Mouse (Mus musculus) testis, adult 2 months (tissue): ENCODE measurements around the gene Psph.

Source experiments
- CTCF ChIP-seq: fragments of 200-500 bp; IDR thresholded peaks from 2 replicates; pipeline ENCODE4 v1.5.1; 2012; ENCODE audit warnings: low read depth, mild to moderate bottlenecking, inconsistent platforms, low read length, moderate library complexity; ENCODE audit not compliant: control insufficient read depth, insufficient read depth, insufficient replicate concordance
- POLR2A ChIP-seq: fragments of 200-500 bp; IDR thresholded peaks from 2 replicates; pipeline ENCODE4 v1.6.1; 2012; ENCODE audit warnings: low read depth, mild to moderate bottlenecking, inconsistent platforms, low read length, moderate library complexity; ENCODE audit not compliant: control insufficient read depth

DNA sequence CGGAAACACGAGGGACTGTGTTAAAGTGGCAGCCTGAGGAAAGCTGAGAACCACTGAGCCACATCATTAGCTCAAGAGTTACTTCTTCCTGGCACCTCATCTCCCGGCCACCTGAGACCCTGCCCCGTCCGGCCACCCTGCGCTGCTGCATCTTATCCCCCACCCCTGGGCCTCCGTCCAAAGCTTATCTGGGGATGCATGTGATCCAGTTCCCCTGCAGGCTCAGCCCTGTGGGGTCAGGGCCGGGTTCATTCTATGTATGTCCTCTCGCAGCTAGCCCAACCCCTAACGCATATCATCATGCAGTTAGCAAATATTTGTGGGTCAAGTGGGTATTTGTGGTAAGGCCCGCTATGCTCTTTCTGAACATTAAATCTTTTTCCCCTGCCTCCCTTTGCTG is 58.0 kb downstream of the Psph start:
- TF ChIP-seq POLR2A (no peak), CTCF (no peak)
